Mouse (Mus musculus) hindbrain, embryonic 11.5 days (tissue): ENCODE measurements around the gene Trat1. TPM values are rescaled to one million over a fixed set of nuclear protein-coding genes. Genes with fewer than 3 reads are reported as not detected.

Experiments
- polyA plus RNA-seq: library from polyadenylated mRNA; unstranded; fragments of >200 nt; fragmentation: Nextera tagmentation; extraction: Ambion mirVana; gene quantifications from 2 replicates; pipeline ENCODE4 v1.2.1, GENCODE M21; 2014

Trat1 gene
- polyA plus RNA-seq, 1 experiment from 2014 or later = not detected

Other genes with a start within 250 kb of the Trat1 start
- gene Retnlb, start 44.8 kb upstream of the Trat1 start, polyA plus RNA-seq = not detected in 2 replicates
- not detected in 2 replicates for gene Retnla, start 70.5 kb upstream of the Trat1 start, polyA plus RNA-seq
- not detected in 2 replicates for gene Retnlg, start 100.6 kb upstream of the Trat1 start, polyA plus RNA-seq
- 52.4 and 57.5 TPM in 2 replicates for gene Dzip3, start 222.1 kb upstream of the Trat1 start, polyA plus RNA-seq
- gene Cip2a, start 222.2 kb upstream of the Trat1 start, polyA plus RNA-seq = 44.3 and 44.5 TPM in 2 replicates